Mouse (Mus musculus) bone marrow macrophage, adult 2 months (primary cell): ENCODE measurements around the gene Mecr.

ENCODE experiments used
- CTCF ChIP-seq: IDR thresholded peaks from 2 replicates; pipeline ENCODE4 v1.5.1; 2012; ENCODE audit warnings: low read depth, mild to moderate bottlenecking, low read length, moderate library complexity
- POLR2A ChIP-seq: IDR thresholded peaks from 2 replicates; pipeline ENCODE4 v1.6.1; 2012; ENCODE audit warnings: mild to moderate bottlenecking, low read depth, low read length, borderline replicate concordance

- TF ChIP-seq CTCF (no peak), POLR2A (no peak)
Measured at GRCm38 (mm10) chr4:131915821-131916328, 72.6 kb downstream of the Mecr start.
